Mouse (Mus musculus): ENCODE data around the gene Ercc2.

The Ercc2 gene

GRCm38 (mm10) chr7:19403731-19404296 is 22.0 kb downstream of the Ercc2 start, which contains the start of gene Klc3:
Klc3 (minus strand) TSS chr7:19404104.
- DNase-seq (ENCODE audit: extremely low spot score, low read depth, low spot score), result no peak

GRCm38 (mm10) chr7:19404476-19404875 is 22.7 kb downstream of the Ercc2 start, which contains the start of gene Ckm:
Ckm (plus strand) TSS chr7:19404776.
- no peak for DNase-seq (ENCODE audit: extremely low spot score, low read depth, low spot score)

- peak; percentile 42 for DNase-seq (ENCODE audit: extremely low spot score, low read depth, low spot score)
Observed at GRCm38 (mm10) chr7:19405417-19405816, 23.6 kb downstream of the Ercc2 start.

GRCm38 (mm10) chr7:19409753-19410152 is 27.9 kb downstream of the Ercc2 start:
- no peak for DNase-seq (ENCODE audit: extremely low spot score, low read depth, low spot score)

GRCm38 (mm10) chr7:19410766-19411344 is 29.0 kb downstream of the Ercc2 start:
- DNase-seq (ENCODE audit: extremely low spot score, low read depth, low spot score), result no peak

- DNase-seq (ENCODE audit: extremely low spot score, low read depth, low spot score), result no peak
Observed at GRCm38 (mm10) chr7:19411783-19412182, 30.0 kb downstream of the Ercc2 start.

- DNase-seq (ENCODE audit: extremely low spot score, low read depth, low spot score), result no peak
Observed at GRCm38 (mm10) chr7:19413525-19413924, 31.7 kb downstream of the Ercc2 start.

GRCm38 (mm10) chr7:19416590-19416989 is 34.8 kb downstream of the Ercc2 start:
- DNase-seq (ENCODE audit: extremely low spot score, low read depth, low spot score), result no peak

- no peak for DNase-seq (ENCODE audit: extremely low spot score, low read depth, low spot score)
Observed at GRCm38 (mm10) chr7:19420121-19420520, 38.3 kb downstream of the Ercc2 start.

- no peak for DNase-seq (ENCODE audit: extremely low spot score, low read depth, low spot score)
Observed at GRCm38 (mm10) chr7:19420821-19421636, 39.2 kb downstream of the Ercc2 start.

GRCm38 (mm10) chr7:19423083-19423482 is 41.3 kb downstream of the Ercc2 start:
- DNase-seq (ENCODE audit: extremely low spot score, low read depth, low spot score), result no peak

- DNase-seq (ENCODE audit: extremely low spot score, low read depth, low spot score), result no peak
Observed at GRCm38 (mm10) chr7:19424051-19424450, 42.2 kb downstream of the Ercc2 start.

- DNase-seq (ENCODE audit: extremely low spot score, low read depth, low spot score), result no peak
Observed at GRCm38 (mm10) chr7:19426349-19426748, 44.5 kb downstream of the Ercc2 start.

- DNase-seq (ENCODE audit: extremely low spot score, low read depth, low spot score), result no peak
Observed at GRCm38 (mm10) chr7:19426888-19427287, 45.1 kb downstream of the Ercc2 start.

GRCm38 (mm10) chr7:19427999-19428650 is 46.3 kb downstream of the Ercc2 start:
- DNase-seq (ENCODE audit: extremely low spot score, low read depth, low spot score), result no peak

GRCm38 (mm10) chr7:19429726-19430125 is 47.9 kb downstream of the Ercc2 start:
- no peak for DNase-seq (ENCODE audit: extremely low spot score, low read depth, low spot score)

GRCm38 (mm10) chr7:19430402-19430801 is 48.6 kb downstream of the Ercc2 start:
- DNase-seq (ENCODE audit: extremely low spot score, low read depth, low spot score), result no peak

- DNase-seq (ENCODE audit: extremely low spot score, low read depth, low spot score), result no peak
Observed at GRCm38 (mm10) chr7:19432475-19432874, 50.7 kb downstream of the Ercc2 start.

GRCm38 (mm10) chr7:19436276-19436675 is 54.5 kb downstream of the Ercc2 start:
- no peak for DNase-seq (ENCODE audit: extremely low spot score, low read depth, low spot score)

- DNase-seq (ENCODE audit: extremely low spot score, low read depth, low spot score), result no peak
Observed at GRCm38 (mm10) chr7:19437048-19437447, 55.2 kb downstream of the Ercc2 start.

- DNase-seq (ENCODE audit: extremely low spot score, low read depth, low spot score), result no peak
Observed at GRCm38 (mm10) chr7:19441448-19442091, 59.8 kb downstream of the Ercc2 start.

All from hindlimb bud, embryonic 11.5 days (tissue).